Mouse (Mus musculus) mouse trophoblast stem cell (cell line): ENCODE results near the gene Hibadh.

Source experiments
- in situ Hi-C, 2 experiments: fragments of 300-500 bp; cut with MseI, MboI; formaldehyde crosslinking; loops; 2 replicates in 1 of 2; 3 replicates in 1 of 2; pipeline ENCODE4 v1.15.1; 2025

The Hibadh gene

GRCm38 (mm10) chr6:52639546-52640223, 504 bp downstream of the Hibadh start:
- in situ Hi-C loops: no loop called here

GRCm38 (mm10) chr6:52638471-52639185, 1.6 kb downstream of the Hibadh start:
- in situ Hi-C loops: no loop called here

GRCm38 (mm10) chr6:52637337-52637736, 2.9 kb downstream of the Hibadh start:
- in situ Hi-C loops: no loop called here

GRCm38 (mm10) chr6:52635395-52635794, 4.8 kb downstream of the Hibadh start:
- in situ Hi-C loops: no loop called here

- in situ Hi-C loops: no loop called here
Observed at GRCm38 (mm10) chr6:52630625-52631024, 9.6 kb downstream of the Hibadh start.

- in situ Hi-C loops: no loop called here
Observed at GRCm38 (mm10) chr6:52629180-52629579, 11.0 kb downstream of the Hibadh start.

- in situ Hi-C loops: no loop called here
Observed at GRCm38 (mm10) chr6:52626735-52627134, 13.5 kb downstream of the Hibadh start.

GRCm38 (mm10) chr6:52623741-52624140, 16.4 kb downstream of the Hibadh start:
- in situ Hi-C loops: no loop called here

GRCm38 (mm10) chr6:52621731-52622480, 18.3 kb downstream of the Hibadh start:
- in situ Hi-C loops: no loop called here

- in situ Hi-C loops: no loop called here
Observed at GRCm38 (mm10) chr6:52620090-52620489, 20.1 kb downstream of the Hibadh start.

- in situ Hi-C loops: no loop called here
Observed at GRCm38 (mm10) chr6:52609626-52610352, 30.4 kb downstream of the Hibadh start.

GRCm38 (mm10) chr6:52608121-52608520, 32.1 kb downstream of the Hibadh start:
- in situ Hi-C loops: no loop called here

- in situ Hi-C loops: no loop called here
Observed at GRCm38 (mm10) chr6:52606746-52607347, 33.3 kb downstream of the Hibadh start.

- in situ Hi-C loops: no loop called here
Observed at GRCm38 (mm10) chr6:52601706-52602642, 38.2 kb downstream of the Hibadh start.

- in situ Hi-C loops: no loop called here
Observed at GRCm38 (mm10) chr6:52601117-52601516, 39.1 kb downstream of the Hibadh start.

- in situ Hi-C loops: loop anchor here in 1 of 2 experiments (25.0 kb wide), 1 partner anchor 332 kb away; the partner anchor contains the start of gene Hoxa13
Observed at GRCm38 (mm10) chr6:52594752-52595151, 45.4 kb downstream of the Hibadh start.

GRCm38 (mm10) chr6:52586564-52586963, 53.6 kb downstream of the Hibadh start:
- in situ Hi-C loops: loop anchor here in 1 of 2 experiments (25.0 kb wide), 1 partner anchor 324 kb away; the partner anchor contains the start of gene Hoxa13

- in situ Hi-C loops: loop anchor here in 1 of 2 experiments (25.0 kb wide), 1 partner anchor 322 kb away; the partner anchor contains the start of gene Hoxa13
Observed at GRCm38 (mm10) chr6:52584383-52584782, 55.8 kb downstream of the Hibadh start.

GRCm38 (mm10) chr6:52581081-52581480, 59.1 kb downstream of the Hibadh start:
- in situ Hi-C loops: loop anchor here in 1 of 2 experiments (25.0 kb wide), 1 partner anchor 319 kb away; the partner anchor contains the start of gene Hoxa13

- in situ Hi-C loops: loop anchor here (5.0 to 25.0 kb wide), 2 partner anchors 311 to 316 kb away; partner anchors contain the start of gene Hoxa13 (in 1 of the 2)
Observed at GRCm38 (mm10) chr6:52578322-52578721, 61.9 kb downstream of the Hibadh start.
